Mouse (Mus musculus) adrenal gland, postnatal 14 days (tissue): ENCODE results near the gene Pth2. TPM values are rescaled to one million over a fixed set of nuclear protein-coding genes. Genes with fewer than 3 reads are reported as not detected.
A peak's percentile ranks its signal among the peaks of the same experiment; 100 is the strongest.

Experiments used
- DNase-seq: peaks from one replicate; pipeline ENCODE4 v3.0.0; 2021; ENCODE audit warnings: mixed read lengths
- total RNA-seq: library from RNA; stranded (reverse); gene quantifications from 2 replicates; pipeline ENCODE4 v1.2.3, GENCODE M21; 2021

The Pth2 gene
- total RNA-seq, 1 experiment from 2014 or later: not detected

- peak; percentile 86 for DNase-seq
Observed at GRCm38 (mm10) chr7:45198435-45198834, 17.6 kb downstream of the Pth2 start.

- no peak for DNase-seq
Observed at GRCm38 (mm10) chr7:45198961-45199360, 18.2 kb downstream of the Pth2 start.

- no peak for DNase-seq
Observed at GRCm38 (mm10) chr7:45202654-45203053, 21.9 kb downstream of the Pth2 start.

- DNase-seq: peak; percentile 92
Observed at GRCm38 (mm10) chr7:45204380-45205143, 23.8 kb downstream of the Pth2 start, which contains the start of gene Ccdc155. Ccdc155 (minus strand) TSS chr7:45204892.

- no peak for DNase-seq
Observed at GRCm38 (mm10) chr7:45208260-45208659, 27.5 kb downstream of the Pth2 start.

GRCm38 (mm10) chr7:45211070-45211469 lies 30.3 kb downstream of the Pth2 start:
- DNase-seq: no peak

- peak; percentile 37 for DNase-seq
Observed at GRCm38 (mm10) chr7:45211851-45212251, 31.1 kb downstream of the Pth2 start, which contains the start of gene Dkkl1. Dkkl1 (minus strand) TSS chr7:45212147.

GRCm38 (mm10) chr7:45212356-45212755 lies 31.6 kb downstream of the Pth2 start:
- DNase-seq: no peak

- no peak for DNase-seq
Observed at GRCm38 (mm10) chr7:45213708-45214107, 32.9 kb downstream of the Pth2 start.

- peak; percentile 76 for DNase-seq
Observed at GRCm38 (mm10) chr7:45215673-45216441, 35.1 kb downstream of the Pth2 start, which contains the start of gene Tead2. Tead2 (plus strand) TSS chr7:45215753.

GRCm38 (mm10) chr7:45216442-45217183 lies 35.8 kb downstream of the Pth2 start:
- DNase-seq: peak; percentile 74

- DNase-seq: no peak
Observed at GRCm38 (mm10) chr7:45221680-45222079, 40.9 kb downstream of the Pth2 start.

GRCm38 (mm10) chr7:45224826-45225225 lies 44.0 kb downstream of the Pth2 start:
- no peak for DNase-seq

GRCm38 (mm10) chr7:45226421-45226820 lies 45.6 kb downstream of the Pth2 start:
- no peak for DNase-seq

GRCm38 (mm10) chr7:45228548-45228947 lies 47.8 kb downstream of the Pth2 start:
- no peak for DNase-seq

- DNase-seq: no peak
Observed at GRCm38 (mm10) chr7:45229046-45229445, 48.3 kb downstream of the Pth2 start.

GRCm38 (mm10) chr7:45229459-45230203 lies 48.8 kb downstream of the Pth2 start:
- no peak for DNase-seq

- DNase-seq: no peak
Observed at GRCm38 (mm10) chr7:45231192-45231591, 50.4 kb downstream of the Pth2 start.
